Mouse (Mus musculus): Measurements from ENCODE around the gene Msi2. TPM values are rescaled to one million over a fixed set of nuclear protein-coding genes. Genes with fewer than 3 reads are reported as not detected.

The Msi2 gene
- polyA plus RNA-seq, 1 experiment from 2014 or later = 15.1 TPM

GRCm38 (mm10) chr11:88626061-88626460 lies 92.3 kb downstream of the Msi2 start:
- Histone ChIP-seq H3K27me3 (ENCODE audit: control insufficient read depth, insufficient read depth, low read depth, low read length) (no peaks in the 10 kb centered on the region), H3K4me1 (replicated peaks; ENCODE audit: control insufficient read depth, insufficient read depth, low read length) (peaks cover 50% of the 10 kb centered on the region), H3K9me3 (ENCODE audit: control insufficient read depth, low read length) (no peaks in the 10 kb centered on the region), H3K4me3 (ENCODE audit: low read length) (no peak overlapping the region), H3K36me3 (ENCODE audit: control insufficient read depth, insufficient read depth, low read length) (no peaks in the 10 kb centered on the region), H3K9ac (ENCODE audit: low read length) (no peak overlapping the region), H3K4me2 (ENCODE audit: low read depth, low read length) (no peak overlapping the region), H3K27ac (ENCODE audit: low read length) (no peak overlapping the region)
- no peak for ATAC-seq (ENCODE audit: low read depth)
- WGBS = 90% methylated on average over 9 of the region's 9 CpGs

GRCm38 (mm10) chr11:88625063-88625462 lies 93.2 kb downstream of the Msi2 start:
- H3K4me3 ChIP-seq (ENCODE audit: low read length) = no peak overlapping the region
- whole genome bisulfite sequencing = 71% methylated on average over 14 of the region's 14 CpGs
- H3K4me2 ChIP-seq (ENCODE audit: low read depth, low read length) = no peak overlapping the region
- no peaks in the 10 kb centered on the region for H3K9me3 ChIP-seq (ENCODE audit: control insufficient read depth, low read length)
- H3K27me3 ChIP-seq (ENCODE audit: control insufficient read depth, insufficient read depth, low read depth, low read length) = no peaks in the 10 kb centered on the region
- no peaks in the 10 kb centered on the region for H3K36me3 ChIP-seq (ENCODE audit: control insufficient read depth, insufficient read depth, low read length)
- ATAC-seq (ENCODE audit: low read depth) = no peak
- H3K27ac ChIP-seq (ENCODE audit: low read length) = peak overlapping the region; percentile 11; the same call in 1 of the 2 replicates
- H3K9ac ChIP-seq (ENCODE audit: low read length) = no peak overlapping the region
- H3K4me1 ChIP-seq (replicated peaks; ENCODE audit: control insufficient read depth, insufficient read depth, low read length) = peaks cover 57% of the 10 kb centered on the region

GRCm38 (mm10) chr11:88624627-88625026 lies 93.7 kb downstream of the Msi2 start:
- H3K9me3 ChIP-seq (ENCODE audit: control insufficient read depth, low read length) = no peaks in the 10 kb centered on the region
- no peak for ATAC-seq (ENCODE audit: low read depth)
- H3K27me3 ChIP-seq (ENCODE audit: control insufficient read depth, insufficient read depth, low read depth, low read length) = no peaks in the 10 kb centered on the region
- no peak overlapping the region for H3K4me3 ChIP-seq (ENCODE audit: low read length)
- 68% methylated on average over 6 of the region's 6 CpGs for WGBS
- H3K36me3 ChIP-seq (ENCODE audit: control insufficient read depth, insufficient read depth, low read length) = no peaks in the 10 kb centered on the region
- H3K4me1 ChIP-seq (replicated peaks; ENCODE audit: control insufficient read depth, insufficient read depth, low read length) = peaks cover 60% of the 10 kb centered on the region
- H3K9ac ChIP-seq (ENCODE audit: low read length) = no peak overlapping the region
- no peak overlapping the region for H3K4me2 ChIP-seq (ENCODE audit: low read depth, low read length)
- peak overlapping the region; percentile 11; the same call in 1 of the 2 replicates for H3K27ac ChIP-seq (ENCODE audit: low read length)

- no peak overlapping the region for H3K4me2 ChIP-seq (ENCODE audit: low read depth, low read length)
- H3K4me3 ChIP-seq (ENCODE audit: low read length) = no peak overlapping the region
- ATAC-seq (ENCODE audit: low read depth) = no peak
- no peak overlapping the region; the same call in 1 of the 2 replicates for H3K9ac ChIP-seq (ENCODE audit: low read length)
- 63% methylated on average over 6 of the region's 6 CpGs for WGBS
- no peaks in the 10 kb centered on the region for H3K27me3 ChIP-seq (ENCODE audit: control insufficient read depth, insufficient read depth, low read depth, low read length)
- no peaks in the 10 kb centered on the region for H3K9me3 ChIP-seq (ENCODE audit: control insufficient read depth, low read length)
- peaks cover 61% of the 10 kb centered on the region for H3K4me1 ChIP-seq (replicated peaks; ENCODE audit: control insufficient read depth, insufficient read depth, low read length)
- peak overlapping the region; percentile 71; the same call in 1 of the 2 replicates for H3K27ac ChIP-seq (ENCODE audit: low read length)
- no peaks in the 10 kb centered on the region for H3K36me3 ChIP-seq (ENCODE audit: control insufficient read depth, insufficient read depth, low read length)
Measured at GRCm38 (mm10) chr11:88623671-88624070, 94.6 kb downstream of the Msi2 start.

- H3K27ac ChIP-seq (ENCODE audit: low read length) = peak overlapping the region; percentile 82
- peaks cover 71% of the 10 kb centered on the region for H3K4me1 ChIP-seq (replicated peaks; ENCODE audit: control insufficient read depth, insufficient read depth, low read length)
- 29% methylated on average over 6 of the region's 6 CpGs for WGBS
Measured at GRCm38 (mm10) chr11:88622496-88622895, 95.8 kb downstream of the Msi2 start.

GRCm38 (mm10) chr11:88621789-88622188 lies 96.5 kb downstream of the Msi2 start:
- H3K27me3 ChIP-seq (ENCODE audit: control insufficient read depth, insufficient read depth, low read depth, low read length) = no peaks in the 10 kb centered on the region
- no peak overlapping the region for H3K4me2 ChIP-seq (ENCODE audit: low read depth, low read length)
- peak overlapping the region; percentile 82 for H3K27ac ChIP-seq (ENCODE audit: low read length)

More at GRCm38 (mm10) chr11:88622496-88622895, 95.8 kb downstream of the Msi2 start:
- Histone ChIP-seq H3K36me3 (ENCODE audit: control insufficient read depth, insufficient read depth, low read length) (no peaks in the 10 kb centered on the region), H3K4me2 (ENCODE audit: low read depth, low read length) (no peak overlapping the region), H3K9me3 (ENCODE audit: control insufficient read depth, low read length) (no peaks in the 10 kb centered on the region), H3K9ac (ENCODE audit: low read length) (no peak overlapping the region), H3K27me3 (ENCODE audit: control insufficient read depth, insufficient read depth, low read depth, low read length) (no peaks in the 10 kb centered on the region), H3K4me3 (ENCODE audit: low read length) (no peak overlapping the region)
- no peak for ATAC-seq (ENCODE audit: low read depth)

GRCm38 (mm10) chr11:88620158-88620973 lies 97.9 kb downstream of the Msi2 start:
- Histone ChIP-seq H3K27me3 (ENCODE audit: control insufficient read depth, insufficient read depth, low read depth, low read length) (no peaks in the 10 kb centered on the region), H3K9me3 (ENCODE audit: control insufficient read depth, low read length) (no peaks in the 10 kb centered on the region), H3K9ac (ENCODE audit: low read length) (no peak overlapping the region), H3K4me2 (ENCODE audit: low read depth, low read length) (peak overlapping the region; percentile 32), H3K36me3 (ENCODE audit: control insufficient read depth, insufficient read depth, low read length) (peaks cover 2% of the 10 kb centered on the region; the same call in 1 of the 2 replicates), H3K4me3 (ENCODE audit: low read length) (no peak overlapping the region), H3K27ac (ENCODE audit: low read length) (peak overlapping the region; percentile 70), H3K4me1 (replicated peaks; ENCODE audit: control insufficient read depth, insufficient read depth, low read length) (peaks cover 72% of the 10 kb centered on the region)
- ATAC-seq (ENCODE audit: low read depth) = peak; percentile 66
- WGBS = 10% methylated on average over 15 of the region's 15 CpGs

More at GRCm38 (mm10) chr11:88621789-88622188, 96.5 kb downstream of the Msi2 start:
- no peak for ATAC-seq (ENCODE audit: low read depth)
- Histone ChIP-seq H3K9me3 (ENCODE audit: control insufficient read depth, low read length) (no peaks in the 10 kb centered on the region), H3K9ac (ENCODE audit: low read length) (no peak overlapping the region), H3K36me3 (ENCODE audit: control insufficient read depth, insufficient read depth, low read length) (peaks cover 2% of the 10 kb centered on the region; the same call in 1 of the 2 replicates), H3K4me3 (ENCODE audit: low read length) (no peak overlapping the region), H3K4me1 (replicated peaks; ENCODE audit: control insufficient read depth, insufficient read depth, low read length) (peaks cover 74% of the 10 kb centered on the region)
- WGBS = 62% methylated on average over 4 of the region's 4 CpGs

- WGBS = 52% methylated on average over 9 of the region's 9 CpGs
- Histone ChIP-seq H3K9me3 (ENCODE audit: control insufficient read depth, low read length) (no peaks in the 10 kb centered on the region), H3K9ac (ENCODE audit: low read length) (no peak overlapping the region), H3K4me1 (replicated peaks; ENCODE audit: control insufficient read depth, insufficient read depth, low read length) (peaks cover 73% of the 10 kb centered on the region), H3K36me3 (ENCODE audit: control insufficient read depth, insufficient read depth, low read length) (peaks cover 2% of the 10 kb centered on the region; the same call in 1 of the 2 replicates), H3K4me2 (ENCODE audit: low read depth, low read length) (peak overlapping the region; percentile 32), H3K27ac (ENCODE audit: low read length) (peak overlapping the region; percentile 70), H3K4me3 (ENCODE audit: low read length) (no peak overlapping the region), H3K27me3 (ENCODE audit: control insufficient read depth, insufficient read depth, low read depth, low read length) (no peaks in the 10 kb centered on the region)
- no peak for ATAC-seq (ENCODE audit: low read depth)
Measured at GRCm38 (mm10) chr11:88619468-88620157, 98.7 kb downstream of the Msi2 start.

GRCm38 (mm10) chr11:88618732-88619309 lies 99.5 kb downstream of the Msi2 start:
- no peaks in the 10 kb centered on the region for H3K27me3 ChIP-seq (ENCODE audit: control insufficient read depth, insufficient read depth, low read depth, low read length)
- ATAC-seq (ENCODE audit: low read depth) = peak; percentile 31
- no peak overlapping the region for H3K4me2 ChIP-seq (ENCODE audit: low read depth, low read length)
- H3K9me3 ChIP-seq (ENCODE audit: control insufficient read depth, low read length) = no peaks in the 10 kb centered on the region
- peaks cover 80% of the 10 kb centered on the region for H3K4me1 ChIP-seq (replicated peaks; ENCODE audit: control insufficient read depth, insufficient read depth, low read length)
- peak overlapping the region; percentile 7; the same call in 1 of the 2 replicates for H3K9ac ChIP-seq (ENCODE audit: low read length)
- H3K27ac ChIP-seq (ENCODE audit: low read length) = peak overlapping the region; percentile 76
- H3K36me3 ChIP-seq (ENCODE audit: control insufficient read depth, insufficient read depth, low read length) = peaks cover 2% of the 10 kb centered on the region; the same call in 1 of the 2 replicates
- 33% methylated on average over 9 of the region's 9 CpGs for WGBS
- no peak overlapping the region for H3K4me3 ChIP-seq (ENCODE audit: low read length)
